ENCODE assay signal across 10 mouse cellular contexts in the genomic region with DNA sequence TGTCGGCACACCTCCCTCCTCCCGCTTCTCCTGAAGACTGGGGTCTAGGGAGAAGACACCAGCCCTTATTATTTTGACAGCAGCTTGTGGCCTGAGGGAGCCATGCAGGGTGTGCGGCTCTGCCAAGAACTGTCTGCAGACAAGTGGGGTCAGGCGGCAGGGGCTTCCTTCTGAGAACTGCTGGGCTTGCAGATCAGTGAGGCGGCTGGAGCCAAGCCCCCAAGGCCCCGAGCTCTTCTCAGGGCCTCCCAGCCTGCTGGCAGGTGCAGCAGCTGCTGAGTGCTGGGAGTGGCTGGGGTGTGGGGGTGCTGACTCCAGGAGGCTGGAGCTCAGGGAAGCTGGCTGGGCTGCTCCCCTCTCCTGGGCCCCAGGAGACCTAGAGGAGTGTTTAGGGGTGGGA. TPM values are rescaled to one million over a fixed set of nuclear protein-coding genes. Genes with fewer than 3 reads are reported as not detected.
DNase-seq lines count a peak whose midpoint lies in the region; ATAC-seq and TF ChIP-seq lines count a peak whose summit lies in the region.
"Had no signal": no experiment of that assay in that cellular context is flagged by ENCODE, and none has a peak within 500 bp of the region (broad histone marks: within the 10 kb centered on the region; RNA-seq: fewer than 3 reads in every experiment).

No protein-coding gene starts in this region.

- no peak overlapping the region for H3K27ac ChIP-seq in heart, postnatal 0 days (ENCODE audit: low read depth)
- H3K27ac ChIP-seq in embryonic facial prominence, embryonic 10.5 days (replicated peaks) = peak overlapping the region; percentile 51; the same call in 1 of the 2 replicates
- peak overlapping the region; percentile 52; the same call in 1 of the 2 replicates for H3K27ac ChIP-seq in hindbrain, embryonic 11.5 days (ENCODE audit: low read depth, low read length)
- H3K27ac ChIP-seq in midbrain, embryonic 14.5 days (replicated peaks; ENCODE audit: low read depth, low read length) = peak overlapping the region; percentile 67

- peaks cover 11% of the 10 kb centered on the region; the same call in 1 of the 2 replicates for H3K4me1 ChIP-seq in heart, postnatal 0 days (ENCODE audit: control insufficient read depth, insufficient read depth)
- peaks cover 49% of the 10 kb centered on the region for H3K4me1 ChIP-seq in embryonic facial prominence, embryonic 10.5 days
- peaks cover 7% of the 10 kb centered on the region; the same call in 1 of the 2 replicates for H3K4me1 ChIP-seq in hindbrain, embryonic 11.5 days (replicated peaks; ENCODE audit: control insufficient read depth, insufficient read depth, low read length)
- H3K4me1 ChIP-seq in midbrain, embryonic 14.5 days (ENCODE audit: control insufficient read depth, insufficient read depth, low read length) = peaks cover 17% of the 10 kb centered on the region

- H3K27me3 ChIP-seq in heart, postnatal 0 days (ENCODE audit: control insufficient read depth, insufficient read depth, low read length) = no peaks in the 10 kb centered on the region
- H3K27me3 ChIP-seq in embryonic facial prominence, embryonic 10.5 days (replicated peaks; ENCODE audit: low read depth, poor library complexity, severe bottlenecking) = no peaks in the 10 kb centered on the region
- H3K27me3 ChIP-seq in hindbrain, embryonic 11.5 days (ENCODE audit: control insufficient read depth, insufficient read depth, low read length) = no peaks in the 10 kb centered on the region
- no peaks in the 10 kb centered on the region for H3K27me3 ChIP-seq in midbrain, embryonic 14.5 days (ENCODE audit: control insufficient read depth, insufficient read depth, low read length)

- no peak for TF ChIP-seq CTCF in heart, postnatal 0 days (IDR thresholded peaks at IDR 0.05; ENCODE audit: low read depth)

- WGBS in heart, postnatal 0 days = 39% methylated on average over 6 of the region's 6 CpGs
- 51% methylated on average over 6 of the region's 6 CpGs for whole genome bisulfite sequencing in embryonic facial prominence, embryonic 10.5 days
- 51% methylated on average over 6 of the region's 6 CpGs for WGBS in hindbrain, embryonic 11.5 days
- 22% methylated on average over 6 of the region's 6 CpGs for WGBS in midbrain, embryonic 14.5 days

- no peak overlapping the region for H3K4me2 ChIP-seq in heart, postnatal 0 days (ENCODE audit: low read depth, low read length)
- no peak overlapping the region for H3K4me2 ChIP-seq in hindbrain, embryonic 11.5 days (replicated peaks; ENCODE audit: low read depth, low read length)
- no peak overlapping the region for H3K4me2 ChIP-seq in midbrain, embryonic 14.5 days (ENCODE audit: low read length)

- no peak for DNase-seq in heart, postnatal 0 days (ENCODE audit: low spot score)
- DNase-seq in heart, postnatal 4 days = no peak
- DNase-seq in embryonic facial prominence, embryonic 10.5 days (ENCODE audit: low spot score) = peak; percentile 32
- peak; percentile 33 for DNase-seq in hindbrain, embryonic 11.5 days (ENCODE audit: low spot score)
- DNase-seq in midbrain, embryonic 14.5 days = peak; percentile 55
- DNase-seq in ovary, postnatal 14 days (ENCODE audit: low spot score) = no peak
- DNase-seq: heart, adult 18-20 months had no signal

- H3K4me3 ChIP-seq in heart, postnatal 0 days (ENCODE audit: low read depth, low read length) = no peak overlapping the region
- no peak overlapping the region for H3K4me3 ChIP-seq in embryonic facial prominence, embryonic 10.5 days
- H3K4me3 ChIP-seq in hindbrain, embryonic 11.5 days (ENCODE audit: low read depth, low read length) = no peak overlapping the region
- no peak overlapping the region for H3K4me3 ChIP-seq in midbrain, embryonic 14.5 days (replicated peaks; ENCODE audit: low read depth, low read length)

- TF ChIP-seq EP300 in heart, postnatal 0 days (IDR thresholded peaks at IDR 0.05; ENCODE audit: low read depth) = no peak

- H3K9ac ChIP-seq in heart, postnatal 0 days (replicated peaks; ENCODE audit: low read depth, low read length) = peak overlapping the region; percentile 37; the same call in 1 of the 2 replicates
- H3K9ac ChIP-seq in hindbrain, embryonic 11.5 days (ENCODE audit: low read depth, low read length) = no peak overlapping the region
- H3K9ac ChIP-seq in midbrain, embryonic 14.5 days (replicated peaks; ENCODE audit: low read length) = peak overlapping the region; percentile 20; the same call in 1 of the 2 replicates

- H3K36me3 ChIP-seq in heart, postnatal 0 days (replicated peaks; ENCODE audit: control insufficient read depth, insufficient read depth, low read length) = 0 out of 2 replicates have a peak, but pooled peaks cover 3% of the 10 kb centered on the region
- peaks cover 20% of the 10 kb centered on the region for H3K36me3 ChIP-seq in embryonic facial prominence, embryonic 10.5 days (replicated peaks)
- no peaks in the 10 kb centered on the region for H3K36me3 ChIP-seq in hindbrain, embryonic 11.5 days (ENCODE audit: control insufficient read depth, insufficient read depth, low read length)
- peaks cover 8% of the 10 kb centered on the region; the same call in 1 of the 2 replicates for H3K36me3 ChIP-seq in midbrain, embryonic 14.5 days (ENCODE audit: control insufficient read depth, insufficient read depth, low read length)

- H3K9me3 ChIP-seq in heart, postnatal 0 days (replicated peaks; ENCODE audit: control insufficient read depth, low read length) = no peaks in the 10 kb centered on the region
- no peaks in the 10 kb centered on the region for H3K9me3 ChIP-seq in embryonic facial prominence, embryonic 10.5 days
- no peaks in the 10 kb centered on the region for H3K9me3 ChIP-seq in hindbrain, embryonic 11.5 days (ENCODE audit: control insufficient read depth, low read length)
- H3K9me3 ChIP-seq in midbrain, embryonic 14.5 days (ENCODE audit: control insufficient read depth, low read length) = no peaks in the 10 kb centered on the region

- ATAC-seq in heart, postnatal 0 days (ENCODE audit: insufficient read depth, low read depth) = 0 out of 2 replicates have a peak, but pooled peaks have one; percentile 20
- ATAC-seq in hindbrain, embryonic 11.5 days (ENCODE audit: low FRiP score) = peak; percentile 81
- ATAC-seq in midbrain, embryonic 14.5 days (ENCODE audit: low FRiP score, low TSS enrichment) = peak; percentile 60
- ATAC-seq in erythroid progenitor cell, adult 5-6 weeks (replicated peaks; ENCODE audit: low FRiP score, poor library complexity, severe bottlenecking) = no peak
- no peak for ATAC-seq in activated CD4-positive, CD25-positive, alpha-beta regulatory T cell, adult 4 months

RNA-seq across cellular contexts. Expression of a gene that starts 31.1 kb away (rescaled TPM):
- total RNA-seq in heart, postnatal 0 days (2014; rRNA removed; ENCODE audit: low replicate concordance) = 6.0 and 6.5 TPM in 2 replicates
- polyA plus RNA-seq in heart, postnatal 0 days (2015; fragmentation: Nextera tagmentation; extraction: Ambion mirVana) = 6.0 and 6.9 TPM in 2 replicates
- total RNA-seq in heart, postnatal 4 days (2021) = 10 to 100 TPM; 12.8 to 15.4 TPM
- polyA plus RNA-seq in embryonic facial prominence, embryonic 10.5 days (2016; fragmentation: Nextera tagmentation; extraction: Ambion mirVana) = 17.3 and 20.6 TPM in 2 replicates
- polyA plus RNA-seq in hindbrain, embryonic 11.5 days (2014; fragmentation: Nextera tagmentation; extraction: Ambion mirVana) = 13.6 and 14.2 TPM in 2 replicates
- polyA plus RNA-seq in midbrain, embryonic 14.5 days (2014; fragmentation: Nextera tagmentation; extraction: Ambion mirVana) = 43.9 and 51.7 TPM in 2 replicates
- total RNA-seq in erythroid progenitor cell, adult 5-6 weeks (2015; ENCODE audit: low replicate concordance) = 3.8 and 8.6 TPM in 2 replicates
- total RNA-seq in erythroid progenitor cell, adult 5-6 weeks (2017; ENCODE audit: low replicate concordance) = 0.64 and 2.3 TPM in 2 replicates
- 1 to 10 TPM; 7.1 to 8.4 TPM for polyA plus RNA-seq in activated CD4-positive, CD25-positive, alpha-beta regulatory T cell, adult 4 months (2017; shearing (Covaris generic))

RNA-seq across cellular contexts. Expression of a gene that starts 34.9 kb away (rescaled TPM):
- total RNA-seq in heart, postnatal 0 days (2014; rRNA removed; ENCODE audit: low replicate concordance) = 3.2 and 9.8 TPM in 2 replicates
- 4.2 and 4.4 TPM in 2 replicates for polyA plus RNA-seq in heart, postnatal 0 days (2015; fragmentation: Nextera tagmentation; extraction: Ambion mirVana)
- 1 to 10 TPM; 2.5 to 2.6 TPM for total RNA-seq in heart, postnatal 4 days (2021)
- 0.19 and 0.37 TPM in 2 replicates for polyA plus RNA-seq in embryonic facial prominence, embryonic 10.5 days (2016; fragmentation: Nextera tagmentation; extraction: Ambion mirVana)
- 0.08 and 0.11 TPM in 2 replicates for polyA plus RNA-seq in hindbrain, embryonic 11.5 days (2014; fragmentation: Nextera tagmentation; extraction: Ambion mirVana)
- polyA plus RNA-seq in midbrain, embryonic 14.5 days (2014; fragmentation: Nextera tagmentation; extraction: Ambion mirVana) = 0.47 TPM in 1 of 2 replicates, not detected in the other
- not detected in 2 replicates for total RNA-seq in erythroid progenitor cell, adult 5-6 weeks (2015; ENCODE audit: low replicate concordance)
- total RNA-seq in erythroid progenitor cell, adult 5-6 weeks (2017; ENCODE audit: low replicate concordance) = 0.39 TPM in 1 of 2 replicates, not detected in the other
- polyA plus RNA-seq in activated CD4-positive, CD25-positive, alpha-beta regulatory T cell, adult 4 months (2017; shearing (Covaris generic)) = under 1 TPM in 1 of 2 experiments, not detected in 1; 0.95 TPM
- total RNA-seq: megakaryocyte, adult 5-6 weeks had no signal

RNA-seq across cellular contexts. Expression of a gene that starts 55.2 kb away (rescaled TPM):
- total RNA-seq in heart, postnatal 0 days (2014; rRNA removed; ENCODE audit: low replicate concordance) = 16.5 and 26.3 TPM in 2 replicates
- polyA plus RNA-seq in heart, postnatal 0 days (2015; fragmentation: Nextera tagmentation; extraction: Ambion mirVana) = 7.0 and 7.5 TPM in 2 replicates
- total RNA-seq in heart, postnatal 4 days (2021) = 10 to 100 TPM; 44.1 to 45.9 TPM
- polyA plus RNA-seq in embryonic facial prominence, embryonic 10.5 days (2016; fragmentation: Nextera tagmentation; extraction: Ambion mirVana) = 21.9 and 22.1 TPM in 2 replicates
- 21.4 TPM in 2 replicates for polyA plus RNA-seq in hindbrain, embryonic 11.5 days (2014; fragmentation: Nextera tagmentation; extraction: Ambion mirVana)
- 16.9 and 18.4 TPM in 2 replicates for polyA plus RNA-seq in midbrain, embryonic 14.5 days (2014; fragmentation: Nextera tagmentation; extraction: Ambion mirVana)
- total RNA-seq in erythroid progenitor cell, adult 5-6 weeks (2015; ENCODE audit: low replicate concordance) = 18.4 and 20.2 TPM in 2 replicates
- 32.5 and 43.9 TPM in 2 replicates for total RNA-seq in erythroid progenitor cell, adult 5-6 weeks (2017; ENCODE audit: low replicate concordance)
- polyA plus RNA-seq in activated CD4-positive, CD25-positive, alpha-beta regulatory T cell, adult 4 months (2017; shearing (Covaris generic)) = 10 to 100 TPM; 12.1 to 15.3 TPM

Comparison
In these comparisons a context has a peak if more than half of its experiments do, and no peak if none do; other contexts are left out.
1. ATAC-seq: peak in heart, postnatal 0 days (single experiment), hindbrain, embryonic 11.5 days (single experiment) and midbrain, embryonic 14.5 days (single experiment); none in erythroid progenitor cell, adult 5-6 weeks (single experiment) and activated CD4-positive, CD25-positive, alpha-beta regulatory T cell, adult 4 months (single experiment).
2. DNase-seq: peak in embryonic facial prominence, embryonic 10.5 days (single experiment), hindbrain, embryonic 11.5 days (single experiment) and midbrain, embryonic 14.5 days (single experiment); none in heart, postnatal 0 days (single experiment), heart, postnatal 4 days (single experiment) and ovary, postnatal 14 days (single experiment).